Mouse (Mus musculus) forebrain, embryonic 11.5 days (tissue): Measurements from ENCODE around the gene Nrg4. TPM values are rescaled to one million over a fixed set of nuclear protein-coding genes. Genes with fewer than 3 reads are reported as not detected.

ENCODE experiments used
- ATAC-seq: fragments of 200-750 bp; cut with Nextera tagmentation; replicated peaks from 2 replicates; pipeline ENCODE4 v1.8.0; 2017; ENCODE audit warnings: moderate TSS enrichment; ENCODE audit not compliant: low FRiP score
- DNase-seq: peaks from one replicate; pipeline ENCODE4 v3.0.0-alpha.2; 2017; ENCODE audit warnings: low spot score
- H3K27ac ChIP-seq: fragments of 300-500 bp; sonication (generic); 2 replicates; pipeline ENCODE4 v1.5.1; 2014; ENCODE audit warnings: low read depth, low read length
- H3K27me3 ChIP-seq: fragments of 300-500 bp; sonication (generic); 2 replicates; pipeline ENCODE4 v1.6.1; 2014; ENCODE audit warnings: mild to moderate bottlenecking, low read length, mixed read lengths; ENCODE audit not compliant: control insufficient read depth, insufficient read depth
- H3K36me3 ChIP-seq: fragments of 300-500 bp; sonication (generic); 2 replicates; pipeline ENCODE4 v1.6.1; 2014; ENCODE audit warnings: mild to moderate bottlenecking, low read length, moderate library complexity, mixed read lengths; ENCODE audit not compliant: control insufficient read depth, insufficient read depth
- H3K4me1 ChIP-seq: fragments of 300-500 bp; sonication (generic); replicated peaks from 2 replicates; pipeline ENCODE4 v1.6.1; 2014; ENCODE audit warnings: low read length, mixed read lengths; ENCODE audit not compliant: control insufficient read depth, insufficient read depth
- H3K4me2 ChIP-seq: fragments of 300-500 bp; sonication (generic); 2 replicates; pipeline ENCODE4 v1.6.1; 2014; ENCODE audit warnings: low read depth, mild to moderate bottlenecking, low read length, moderate library complexity, mixed read lengths; ENCODE audit not compliant: severe bottlenecking
- H3K4me3 ChIP-seq: fragments of 300-500 bp; sonication (generic); 2 replicates; pipeline ENCODE4 v1.5.1; 2014; ENCODE audit warnings: low read depth, low read length
- H3K9ac ChIP-seq: fragments of 300-500 bp; sonication (generic); 2 replicates; pipeline ENCODE4 v1.6.1; 2014; ENCODE audit warnings: low read length
- H3K9me3 ChIP-seq: fragments of 300-500 bp; sonication (generic); 2 replicates; pipeline ENCODE4 v1.6.1; 2016; ENCODE audit warnings: low read length, mixed read lengths; ENCODE audit not compliant: control insufficient read depth
- WGBS: fragments of 180-500 bp; shearing (Covaris S2); extraction: QIAGEN DNeasy Blood & Tissue Kit; methylation state at CpG from one replicate; pipeline ENCODE4 v1.1.7; 2014; 5-methylcytosine and 5-hydroxymethylcytosine counted together
- polyA plus RNA-seq: library from polyadenylated mRNA; unstranded; fragments of >200 nt; fragmentation: Nextera tagmentation; extraction: Ambion mirVana; gene quantifications from 2 replicates; pipeline ENCODE4 v1.2.1, GENCODE M21; 2014

The Nrg4 gene
- polyA plus RNA-seq, 1 experiment from 2014 or later: 1.2 TPM

- Histone ChIP-seq H3K36me3 (no peaks in the 10 kb centered on the region), H3K4me2 (no peak overlapping the region), H3K27me3 (no peaks in the 10 kb centered on the region), H3K9ac (no peak overlapping the region), H3K27ac (no peak overlapping the region), H3K9me3 (no peaks in the 10 kb centered on the region), H3K4me3 (no peak overlapping the region), H3K4me1 (no peaks in the 10 kb centered on the region; the same call in 1 of the 2 replicates)
- 91% methylated on average over 8 of the region's 8 CpGs for WGBS
- DNase-seq (no peak), ATAC-seq (no peak)
Observed at GRCm38 (mm10) chr9:55279114-55279825, 47.4 kb downstream of the Nrg4 start.

GRCm38 (mm10) chr9:55277562-55277961 is 49.1 kb downstream of the Nrg4 start:
- H3K27me3 ChIP-seq: no peaks in the 10 kb centered on the region
- WGBS: 82% methylated on average over 4 of the region's 4 CpGs
- H3K36me3 ChIP-seq: no peaks in the 10 kb centered on the region
- H3K4me3 ChIP-seq: no peak overlapping the region
- H3K27ac ChIP-seq: no peak overlapping the region
- H3K4me1 ChIP-seq: no peaks in the 10 kb centered on the region
- H3K9me3 ChIP-seq: no peaks in the 10 kb centered on the region
- no peak overlapping the region for H3K4me2 ChIP-seq
- no peak overlapping the region for H3K9ac ChIP-seq
- DNase-seq: no peak
- ATAC-seq: no peak

GRCm38 (mm10) chr9:55273906-55274305 is 52.7 kb downstream of the Nrg4 start:
- 38% methylated on average over 4 of the region's 4 CpGs for WGBS
- ATAC-seq (no peak), DNase-seq (no peak)
- Histone ChIP-seq H3K9ac (no peak overlapping the region), H3K4me3 (no peak overlapping the region), H3K36me3 (no peaks in the 10 kb centered on the region), H3K27ac (no peak overlapping the region), H3K9me3 (no peaks in the 10 kb centered on the region), H3K27me3 (no peaks in the 10 kb centered on the region), H3K4me2 (no peak overlapping the region), H3K4me1 (no peaks in the 10 kb centered on the region)

- no peak for DNase-seq
- no peaks in the 10 kb centered on the region for H3K4me1 ChIP-seq
- no peak for ATAC-seq
- H3K36me3 ChIP-seq: no peaks in the 10 kb centered on the region
- 66% methylated on average over 5 of the region's 5 CpGs for WGBS
- H3K27me3 ChIP-seq: no peaks in the 10 kb centered on the region
- H3K4me3 ChIP-seq: no peak overlapping the region
- H3K9ac ChIP-seq: no peak overlapping the region
- H3K27ac ChIP-seq: no peak overlapping the region
- no peaks in the 10 kb centered on the region for H3K9me3 ChIP-seq
- no peak overlapping the region for H3K4me2 ChIP-seq
Observed at GRCm38 (mm10) chr9:55271960-55272560, 54.6 kb downstream of the Nrg4 start.

- Histone ChIP-seq H3K4me2 (no peak overlapping the region), H3K4me1 (no peaks in the 10 kb centered on the region), H3K36me3 (no peaks in the 10 kb centered on the region), H3K9me3 (no peaks in the 10 kb centered on the region), H3K4me3 (no peak overlapping the region), H3K27ac (no peak overlapping the region), H3K9ac (no peak overlapping the region), H3K27me3 (no peaks in the 10 kb centered on the region)
- DNase-seq: no peak
- no peak for ATAC-seq
- WGBS: 83% methylated on average over 8 of the region's 8 CpGs
Observed at GRCm38 (mm10) chr9:55264356-55265302, 62.0 kb downstream of the Nrg4 start.

- 89% methylated on average over 6 of the region's 6 CpGs for WGBS
- ATAC-seq: no peak
Observed at GRCm38 (mm10) chr9:55259741-55260140, 66.9 kb downstream of the Nrg4 start.

GRCm38 (mm10) chr9:55257105-55257504 is 69.5 kb downstream of the Nrg4 start:
- Histone ChIP-seq H3K27me3 (no peaks in the 10 kb centered on the region), H3K4me2 (no peak overlapping the region), H3K36me3 (no peaks in the 10 kb centered on the region), H3K4me3 (no peak overlapping the region), H3K4me1 (no peaks in the 10 kb centered on the region), H3K9me3 (no peaks in the 10 kb centered on the region), H3K9ac (no peak overlapping the region), H3K27ac (no peak overlapping the region)
- 90% methylated on average over 2 of the region's 2 CpGs for WGBS
- DNase-seq: no peak
- ATAC-seq: no peak

More at GRCm38 (mm10) chr9:55259741-55260140, 66.9 kb downstream of the Nrg4 start:
- no peak for DNase-seq
- Histone ChIP-seq H3K9me3 (no peaks in the 10 kb centered on the region), H3K36me3 (no peaks in the 10 kb centered on the region), H3K27ac (no peak overlapping the region), H3K9ac (no peak overlapping the region), H3K4me1 (no peaks in the 10 kb centered on the region), H3K4me2 (no peak overlapping the region), H3K27me3 (no peaks in the 10 kb centered on the region), H3K4me3 (no peak overlapping the region)

- ATAC-seq (no peak), DNase-seq (no peak)
- Histone ChIP-seq H3K4me1 (no peaks in the 10 kb centered on the region), H3K9ac (no peak overlapping the region), H3K9me3 (no peaks in the 10 kb centered on the region), H3K4me2 (no peak overlapping the region), H3K36me3 (no peaks in the 10 kb centered on the region), H3K27ac (no peak overlapping the region), H3K27me3 (no peaks in the 10 kb centered on the region), H3K4me3 (no peak overlapping the region)
- 70% methylated on average over 4 of the region's 4 CpGs for WGBS
Observed at GRCm38 (mm10) chr9:55255604-55256003, 71.0 kb downstream of the Nrg4 start.
